In genomic region chr5:34517913-34518312, GRCm38 (mm10) we compare ENCODE assay signal across 10 mouse cellular contexts. TPM values are rescaled to one million over a fixed set of nuclear protein-coding genes. Genes with fewer than 3 reads are reported as not detected.
DNase-seq lines count a peak whose midpoint lies in the region; ATAC-seq and TF ChIP-seq lines count a peak whose summit lies in the region.
"Had no signal": no experiment of that assay in that cellular context is flagged by ENCODE, and none has a peak within 500 bp of the region (broad histone marks: within the 10 kb centered on the region; RNA-seq: fewer than 3 reads in every experiment).

No protein-coding gene starts in this region.

- no peak overlapping the region for H3K4me2 ChIP-seq in hindbrain, embryonic 11.5 days (replicated peaks; ENCODE audit: low read depth, low read length)
- H3K4me2 ChIP-seq in hindbrain, embryonic 12.5 days (replicated peaks), result no peak overlapping the region
- H3K4me2 ChIP-seq: embryonic facial prominence, embryonic 12.5 days; neural tube, embryonic 13.5 days had no signal

- no peak overlapping the region for H3K9ac ChIP-seq in hindbrain, embryonic 11.5 days (ENCODE audit: low read depth, low read length)
- H3K9ac ChIP-seq in hindbrain, embryonic 12.5 days, result no peak overlapping the region
- H3K9ac ChIP-seq: embryonic facial prominence, embryonic 12.5 days; neural tube, embryonic 13.5 days had no signal

- H3K27ac ChIP-seq in hindbrain, embryonic 11.5 days (ENCODE audit: low read depth, low read length), result no peak overlapping the region
- H3K27ac ChIP-seq in hindbrain, embryonic 12.5 days, result no peak overlapping the region
- no peak overlapping the region for H3K27ac ChIP-seq in testis, adult 2 months (ENCODE audit: control insufficient read depth, insufficient read depth, low read depth, low read length)
- H3K27ac ChIP-seq: embryonic facial prominence, embryonic 12.5 days; neural tube, embryonic 13.5 days had no signal

- TF ChIP-seq POLR2A in testis, adult 2 months (IDR thresholded peaks at IDR 0.05; ENCODE audit: control insufficient read depth, low read depth, low read length), result no peak

- H3K36me3 ChIP-seq in hindbrain, embryonic 11.5 days (ENCODE audit: control insufficient read depth, insufficient read depth, low read length), result no peaks in the 10 kb centered on the region
- H3K36me3 ChIP-seq in hindbrain, embryonic 12.5 days, result no peaks in the 10 kb centered on the region
- H3K36me3 ChIP-seq in testis, adult 2 months (ENCODE audit: control insufficient read depth, insufficient read depth, low read length), result no peaks in the 10 kb centered on the region
- H3K36me3 ChIP-seq: embryonic facial prominence, embryonic 12.5 days; neural tube, embryonic 13.5 days had no signal

- intact Hi-C loops in heart, postnatal 36 days (cut with DNase I), result no loop called here
- intact Hi-C loops in left cerebral cortex, postnatal 36 days (cut with DNase I), result loop anchor here (2.0 kb wide), 1 partner anchor 119 kb away; the partner anchor contains the start of gene Mfsd10

- TF ChIP-seq CTCF in testis, adult 2 months (IDR thresholded peaks at IDR 0.05; ENCODE audit: control insufficient read depth, insufficient read depth, insufficient replicate concordance, low read depth, low read length), result peak; percentile 91; the same call in 1 of the 2 replicates

- ATAC-seq in hindbrain, embryonic 11.5 days (ENCODE audit: low FRiP score), result no peak
- ATAC-seq in hindbrain, embryonic 12.5 days (ENCODE audit: low FRiP score), result no peak

- H3K27me3 ChIP-seq in hindbrain, embryonic 11.5 days (ENCODE audit: control insufficient read depth, insufficient read depth, low read length), result peaks cover 5% of the 10 kb centered on the region; the same call in 1 of the 2 replicates
- peaks cover 8% of the 10 kb centered on the region for H3K27me3 ChIP-seq in hindbrain, embryonic 12.5 days
- no peaks in the 10 kb centered on the region for H3K27me3 ChIP-seq in testis, adult 2 months (ENCODE audit: control insufficient read depth, insufficient read depth, low read length)

- H3K4me3 ChIP-seq in hindbrain, embryonic 11.5 days (ENCODE audit: low read depth, low read length), result no peak overlapping the region
- no peak overlapping the region for H3K4me3 ChIP-seq in hindbrain, embryonic 12.5 days
- H3K4me3 ChIP-seq in testis, adult 2 months (ENCODE audit: control insufficient read depth, low read depth, low read length), result peak overlapping the region; percentile 83
- H3K4me3 ChIP-seq: embryonic facial prominence, embryonic 12.5 days; neural tube, embryonic 13.5 days had no signal

- H3K4me1 ChIP-seq in hindbrain, embryonic 11.5 days (replicated peaks; ENCODE audit: control insufficient read depth, insufficient read depth, low read length), result no peaks in the 10 kb centered on the region
- peaks cover 6% of the 10 kb centered on the region for H3K4me1 ChIP-seq in hindbrain, embryonic 12.5 days
- peaks cover 30% of the 10 kb centered on the region for H3K4me1 ChIP-seq in testis, adult 2 months (ENCODE audit: control insufficient read depth, insufficient read depth, low read length)

- 25% methylated on average over 3 of the region's 3 CpGs for WGBS in hindbrain, embryonic 11.5 days
- 30% methylated on average over 3 of the region's 3 CpGs for WGBS in hindbrain, embryonic 12.5 days

- H3K9me3 ChIP-seq in hindbrain, embryonic 11.5 days (ENCODE audit: control insufficient read depth, low read length), result no peaks in the 10 kb centered on the region
- no peaks in the 10 kb centered on the region for H3K9me3 ChIP-seq in hindbrain, embryonic 12.5 days (replicated peaks)
- H3K9me3 ChIP-seq: embryonic facial prominence, embryonic 12.5 days; neural tube, embryonic 13.5 days had no signal

- peak; percentile 79 for DNase-seq in hindbrain, embryonic 11.5 days (ENCODE audit: low spot score)
- peak; percentile 76 for DNase-seq in adrenal gland, adult 8-10 months
- peak; percentile 76 for DNase-seq in embryo, embryonic 9.5 days (ENCODE audit: extremely low spot score)
- peak; percentile 83 to 90 for DNase-seq in heart, postnatal 36 days
- peak; percentile 56 to 70 for DNase-seq in left cerebral cortex, postnatal 36 days (ENCODE audit: low spot score in 2 of 2)
- DNase-seq in naive thymus-derived CD4-positive, alpha-beta T cell, adult 2 months (ENCODE audit: low read depth), result peak; percentile 92

RNA-seq across cellular contexts. Expression of gene Tnip2, which starts 4.1 kb away (rescaled TPM):
- 4.3 TPM in 2 replicates for polyA plus RNA-seq in hindbrain, embryonic 11.5 days (2014; fragmentation: Nextera tagmentation; extraction: Ambion mirVana)
- polyA plus RNA-seq in hindbrain, embryonic 12.5 days (2016; fragmentation: Nextera tagmentation; extraction: Ambion mirVana), result 7.1 and 8.6 TPM in 2 replicates
- 10 to 100 TPM; 16.3 to 32.3 (median 24.3) TPM for total RNA-seq in adrenal gland, adult 8-10 months (2022)
- 1 to 10 TPM; 5.5 to 6.7 TPM for total RNA-seq in heart, postnatal 36 days (2021)
- 10 to 100 TPM; 12.7 to 20.4 TPM for total RNA-seq in left cerebral cortex, postnatal 36 days (2021)
- 5.4 and 5.8 TPM in 2 replicates for polyA plus RNA-seq in testis, adult 2 months (2012; rRNA removed)

RNA-seq across cellular contexts. Expression of gene Sh3bp2, which starts 7.7 kb away (rescaled TPM):
- polyA plus RNA-seq in hindbrain, embryonic 11.5 days (2014; fragmentation: Nextera tagmentation; extraction: Ambion mirVana), result 10.8 and 12.6 TPM in 2 replicates
- 17.5 and 17.8 TPM in 2 replicates for polyA plus RNA-seq in hindbrain, embryonic 12.5 days (2016; fragmentation: Nextera tagmentation; extraction: Ambion mirVana)
- 10 to 100 TPM; 11.5 to 23.9 (median 17.8) TPM for total RNA-seq in adrenal gland, adult 8-10 months (2022)
- total RNA-seq in heart, postnatal 36 days (2021), result 1 to 10 TPM; 3.8 to 5.5 TPM
- total RNA-seq in left cerebral cortex, postnatal 36 days (2021), result 1 to 10 TPM; 2.6 to 3.7 TPM
- polyA plus RNA-seq in testis, adult 2 months (2012; rRNA removed), result 4.9 and 5.0 TPM in 2 replicates

RNA-seq across cellular contexts. Expression of gene Add1, which starts 55.6 kb away (rescaled TPM):
- 161 and 167 TPM in 2 replicates for polyA plus RNA-seq in hindbrain, embryonic 11.5 days (2014; fragmentation: Nextera tagmentation; extraction: Ambion mirVana)
- polyA plus RNA-seq in hindbrain, embryonic 12.5 days (2016; fragmentation: Nextera tagmentation; extraction: Ambion mirVana), result 223 and 226 TPM in 2 replicates
- total RNA-seq in adrenal gland, adult 8-10 months (2022), result 100 to 1,000 TPM; 144 to 201 (median 179) TPM
- 100 to 1,000 TPM; 128 to 131 TPM for total RNA-seq in heart, postnatal 36 days (2021)
- total RNA-seq in left cerebral cortex, postnatal 36 days (2021), result 100 to 1,000 TPM; 434 to 436 TPM
- polyA plus RNA-seq in testis, adult 2 months (2012; rRNA removed), result 31.5 and 40.8 TPM in 2 replicates
